Mouse (Mus musculus) retina, adult 2 months (tissue): ENCODE data around the gene Pars2.

Experiments
- DNase-seq: peaks from one replicate; pipeline ENCODE4 v3.0.0-alpha.2; 2012; ENCODE audit warnings: low read depth, low spot score

Gene Pars2

DNA sequence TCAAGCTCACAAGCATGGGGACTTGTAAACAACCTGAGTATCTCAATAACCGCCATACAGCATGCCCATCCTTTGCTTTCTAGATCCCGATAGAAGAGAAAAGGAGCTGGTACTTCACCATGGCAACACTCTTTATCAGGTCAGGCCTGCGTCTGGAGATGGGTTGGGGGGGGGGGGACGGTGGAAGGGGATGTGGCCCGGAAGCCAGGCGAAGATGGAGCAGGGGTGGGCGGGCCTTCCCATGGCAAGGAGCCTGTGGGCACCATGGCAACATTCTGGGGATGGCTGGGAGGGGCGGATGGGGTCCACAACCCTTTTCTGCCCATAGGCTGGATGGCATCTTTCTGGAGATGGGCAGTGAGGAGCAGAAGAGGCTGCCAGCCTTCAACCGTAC is 16.8 kb upstream of the Pars2 start:
- DNase-seq: no peak

- no peak for DNase-seq
Observed at GRCm38 (mm10) chr4:106643483-106644217, 7.2 kb upstream of the Pars2 start.

GRCm38 (mm10) chr4:106644218-106644610 is 6.7 kb upstream of the Pars2 start:
- DNase-seq: no peak

GRCm38 (mm10) chr4:106645797-106646196 is 5.1 kb upstream of the Pars2 start:
- DNase-seq: no peak

- no peak for DNase-seq
Observed at GRCm38 (mm10) chr4:106647137-106647536, 3.7 kb upstream of the Pars2 start.

GRCm38 (mm10) chr4:106652546-106652945 is 1.7 kb downstream of the Pars2 start:
- no peak for DNase-seq

DNA sequence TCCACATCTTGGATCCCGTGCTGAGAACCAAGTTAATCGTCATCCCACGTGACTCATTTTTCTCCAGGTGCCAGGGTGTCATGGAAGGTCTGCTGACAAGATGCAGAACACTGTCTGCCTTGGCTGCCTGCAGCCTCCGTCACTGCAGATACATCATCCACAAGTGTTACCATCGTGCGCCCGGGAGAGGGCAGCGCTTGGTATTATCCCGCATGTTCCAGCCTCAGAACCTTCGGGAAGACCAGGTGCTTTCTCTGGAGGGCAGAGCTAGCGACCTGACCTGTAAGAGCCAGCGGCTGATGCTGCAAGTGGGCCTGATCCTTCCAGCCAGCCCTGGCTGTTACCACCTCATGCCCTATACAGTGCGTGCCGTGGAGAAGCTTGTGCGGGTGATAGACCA is 2.2 kb downstream of the Pars2 start:
- DNase-seq: no peak

GRCm38 (mm10) chr4:106655681-106656080 is 4.8 kb downstream of the Pars2 start:
- DNase-seq: no peak

DNA sequence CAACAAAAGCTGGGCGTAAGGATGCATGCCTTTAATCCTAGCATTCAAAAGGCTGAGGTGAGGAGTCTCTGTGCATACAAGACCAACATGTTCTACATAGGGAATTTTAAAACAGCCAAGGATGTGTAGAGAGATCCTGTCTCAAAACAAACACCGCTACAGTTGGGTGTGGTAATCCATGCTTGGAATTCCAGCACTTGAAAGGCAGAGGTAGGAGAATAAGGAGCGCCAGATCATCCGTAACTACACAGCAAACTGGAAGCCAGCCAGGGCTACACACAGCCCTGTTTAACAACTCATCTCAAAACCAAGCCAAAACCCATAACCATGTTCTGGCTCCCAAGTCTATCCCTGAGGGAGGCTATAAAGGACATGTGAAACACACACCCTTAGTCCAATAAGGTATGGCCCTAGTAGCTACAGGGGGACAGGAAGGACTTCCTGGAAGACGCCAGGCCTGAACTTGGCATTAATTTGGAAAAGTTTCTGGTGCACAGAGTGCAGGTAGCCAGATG is 13.1 kb downstream of the Pars2 start:
- no peak for DNase-seq

- DNase-seq: no peak
Observed at GRCm38 (mm10) chr4:106664697-106665096, 13.8 kb downstream of the Pars2 start.

- no peak for DNase-seq
Observed at GRCm38 (mm10) chr4:106665269-106665668, 14.4 kb downstream of the Pars2 start.

DNA sequence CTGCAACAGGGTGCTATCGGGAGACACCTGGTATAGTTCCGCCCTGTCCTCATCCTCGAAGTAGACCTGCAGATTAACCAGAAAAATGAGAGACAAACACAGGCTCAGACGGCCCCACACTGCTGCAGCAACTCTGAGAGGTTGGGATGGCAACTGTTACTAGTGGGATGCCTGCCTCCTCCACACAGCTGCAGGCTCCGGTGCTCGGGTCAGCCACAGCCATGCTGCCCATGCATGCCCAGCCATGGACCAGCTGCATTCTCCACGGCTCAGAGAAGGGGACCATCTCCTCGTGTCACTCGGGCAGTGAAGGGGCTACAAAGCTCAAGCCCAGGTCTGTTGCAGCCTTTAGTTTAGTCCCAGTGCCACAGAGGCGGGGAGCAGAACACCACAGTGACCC is 14.8 kb downstream of the Pars2 start:
- no peak for DNase-seq

DNA sequence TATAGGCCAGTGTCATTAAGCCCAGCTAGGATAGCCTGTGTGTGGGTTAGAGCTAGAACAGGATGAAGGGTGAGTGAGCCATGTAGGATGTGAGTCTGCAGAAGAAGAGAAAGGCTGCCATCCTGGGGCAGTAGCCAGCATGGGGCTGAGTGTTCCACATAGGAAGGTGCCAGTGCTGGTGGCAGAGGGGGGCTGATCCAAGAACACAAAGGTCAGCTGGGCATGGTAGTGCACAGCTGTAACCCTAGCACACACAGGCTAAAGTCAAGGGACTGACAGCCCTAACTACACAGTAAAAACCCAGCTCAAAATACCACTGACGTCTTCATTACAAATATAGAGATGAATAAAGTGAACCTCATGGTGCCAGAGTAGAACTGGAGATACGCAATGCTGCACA is 15.7 kb downstream of the Pars2 start:
- no peak for DNase-seq

GRCm38 (mm10) chr4:106676749-106677148 is 25.9 kb downstream of the Pars2 start:
- DNase-seq: no peak

DNA sequence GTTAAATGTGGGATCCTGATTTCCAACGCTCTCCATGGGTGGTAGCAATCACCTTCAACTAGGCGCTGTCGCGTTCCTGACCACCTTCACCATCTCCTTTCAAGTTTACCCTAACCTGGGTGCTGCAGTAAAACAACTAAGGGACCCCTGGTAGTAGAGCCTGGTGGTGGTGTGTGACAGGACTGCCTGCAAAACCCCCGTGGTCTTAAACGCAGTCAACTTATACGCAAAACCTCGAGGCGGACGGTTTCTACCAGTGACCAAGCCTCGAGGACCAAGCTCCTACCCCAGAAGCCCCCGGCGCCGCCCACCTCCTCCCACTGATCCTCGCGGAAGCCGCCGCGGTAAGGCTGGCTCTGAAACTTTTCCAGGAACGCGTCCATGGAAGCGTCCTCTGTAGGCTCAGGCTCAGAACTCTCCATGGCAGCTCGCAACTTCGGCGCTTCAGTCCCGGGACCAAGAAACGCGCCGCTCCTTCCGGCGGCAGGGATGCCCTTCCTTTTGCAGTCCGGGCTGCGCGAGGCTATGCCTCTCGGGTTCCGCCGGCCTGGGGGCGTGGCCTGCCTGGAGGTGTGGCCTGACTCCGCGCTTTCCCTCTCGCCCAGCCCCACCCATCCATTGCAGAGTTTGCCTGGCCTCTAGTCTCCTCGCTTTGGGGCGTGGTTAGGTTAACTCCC is 27.7 kb downstream of the Pars2 start, which contains the start of gene Ttc4:
Gene Ttc4, minus strand, starts transcription at position 503 of the 677 bp plus-strand sequence.
- peak; percentile 73 for DNase-seq

GRCm38 (mm10) chr4:106679152-106679551 is 28.3 kb downstream of the Pars2 start:
- no peak for DNase-seq

DNA sequence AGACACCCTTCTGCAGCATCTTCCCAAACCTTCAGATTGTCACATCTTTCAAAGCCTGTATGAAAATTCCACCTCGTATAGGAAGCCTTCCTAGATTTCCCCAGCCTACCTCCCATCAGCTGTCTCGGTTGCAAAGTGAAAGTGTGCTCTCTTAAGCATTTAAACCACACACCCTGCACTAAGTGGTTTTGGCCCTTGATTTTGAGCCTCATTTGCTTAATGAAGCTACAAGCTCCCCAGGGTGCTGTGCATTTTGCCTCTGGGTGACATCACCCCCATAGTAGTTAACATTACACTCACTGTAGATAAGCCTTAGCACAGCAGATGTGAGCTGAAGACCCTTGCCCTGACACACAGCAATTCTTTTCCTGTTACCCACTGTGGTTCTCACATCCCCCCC is 30.1 kb downstream of the Pars2 start:
- DNase-seq: no peak

- DNase-seq: no peak
Observed at GRCm38 (mm10) chr4:106688636-106689296, 37.9 kb downstream of the Pars2 start.

GRCm38 (mm10) chr4:106693841-106694430 is 43.1 kb downstream of the Pars2 start:
- no peak for DNase-seq

GRCm38 (mm10) chr4:106699989-106700388 is 49.1 kb downstream of the Pars2 start:
- DNase-seq: no peak

- DNase-seq: no peak
Observed at GRCm38 (mm10) chr4:106700798-106701197, 49.9 kb downstream of the Pars2 start.

GRCm38 (mm10) chr4:106703956-106704355 is 53.1 kb downstream of the Pars2 start:
- no peak for DNase-seq
